31 mouse cellular contexts compared by ENCODE assay signal in the genomic region with DNA sequence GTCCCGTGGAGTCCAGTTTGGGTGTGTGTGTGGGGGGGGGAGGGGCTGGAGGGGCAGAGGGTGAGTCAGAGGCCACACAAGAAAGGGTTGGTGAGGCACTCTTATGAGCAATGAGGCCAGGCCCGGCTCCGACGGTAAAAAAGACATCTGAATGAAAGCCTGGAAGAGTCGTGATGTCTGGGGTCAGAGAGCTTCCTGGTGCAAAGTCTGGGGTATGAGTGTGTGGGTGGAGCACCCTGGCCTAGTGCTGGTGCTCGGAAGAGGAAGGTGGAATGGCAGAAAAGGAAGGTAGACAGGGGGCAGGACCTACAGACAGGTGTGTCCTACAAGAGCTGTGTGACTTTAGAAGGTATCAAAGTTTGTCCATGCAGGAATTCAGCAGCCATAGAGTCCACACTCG. TPM values are rescaled to one million over a fixed set of nuclear protein-coding genes. Genes with fewer than 3 reads are reported as not detected.
A peak's percentile ranks its signal among the peaks of the same experiment; 100 is the strongest.
DNase-seq lines count a peak whose midpoint lies in the region; ATAC-seq and TF ChIP-seq lines count a peak whose summit lies in the region.
"Had no signal": no experiment of that assay in that cellular context is flagged by ENCODE, and none has a peak within 500 bp of the region (broad histone marks: within the 10 kb centered on the region; RNA-seq: fewer than 3 reads in every experiment).

No protein-coding gene starts in this region.

- H3K9ac ChIP-seq in intestine, embryonic 16.5 days (ENCODE audit: low read depth, low read length), result no peak overlapping the region
- no peak overlapping the region for H3K9ac ChIP-seq in stomach, postnatal 0 days (ENCODE audit: low read length)
- no peak overlapping the region for H3K9ac ChIP-seq in forebrain, embryonic 11.5 days (ENCODE audit: low read length)
- H3K9ac ChIP-seq: forebrain, postnatal 0 days; heart, embryonic 13.5 days; hindbrain, embryonic 14.5 days had no signal

- H3K27ac ChIP-seq in kidney, adult 2 months (ENCODE audit: insufficient read depth, low read depth, low read length), result no peak overlapping the region
- H3K27ac ChIP-seq in intestine, embryonic 16.5 days (ENCODE audit: low read length), result peak overlapping the region; percentile 29
- peak overlapping the region; percentile 96 for H3K27ac ChIP-seq in small intestine, adult 2 months (ENCODE audit: insufficient read depth, low read depth, low read length)
- peak overlapping the region; percentile 46; the same call in 1 of the 2 replicates for H3K27ac ChIP-seq in stomach, postnatal 0 days (replicated peaks)
- H3K27ac ChIP-seq in forebrain, embryonic 11.5 days (ENCODE audit: low read depth, low read length), result no peak overlapping the region
- H3K27ac ChIP-seq: forebrain, embryonic 10.5 days; heart, adult 2 months; heart, embryonic 10.5 days; heart, embryonic 13.5 days; hindbrain, embryonic 14.5 days had no signal

- TF ChIP-seq POLR2A in kidney, adult 2 months (IDR thresholded peaks at IDR 0.05; ENCODE audit: low read depth, low read length), result no peak
- no peak for TF ChIP-seq POLR2A in small intestine, adult 2 months (IDR thresholded peaks at IDR 0.05; ENCODE audit: low read depth, low read length)

- DNase-seq in kidney, adult 2 months, result peak; percentile 13
- DNase-seq in kidney, adult 11 months, result no peak
- DNase-seq in stomach, postnatal 0 days (ENCODE audit: low spot score), result peak; percentile 69
- DNase-seq in ovary, postnatal 14 days (ENCODE audit: low spot score), result no peak
- no peak for DNase-seq in frontal cortex, postnatal 14 days (ENCODE audit: low spot score in 2 of 2)
- DNase-seq in forebrain, embryonic 11.5 days (ENCODE audit: low spot score), result no peak
- DNase-seq: adrenal gland, postnatal 10 days; adrenal gland, postnatal 36 days; B cell, adult 2 months; cerebellum, adult 18-20 months; cerebellum, adult 9-10 months; cerebellum, postnatal 14 days; forebrain, postnatal 0 days; gastrocnemius, postnatal 36 days; heart, adult 2 months; heart, postnatal 14 days; heart, postnatal 4 days had no signal

- H3K27me3 ChIP-seq in kidney, adult 2 months (replicated peaks; ENCODE audit: control insufficient read depth, insufficient read depth, low read length), result no peaks in the 10 kb centered on the region
- no peaks in the 10 kb centered on the region for H3K27me3 ChIP-seq in intestine, embryonic 16.5 days (replicated peaks; ENCODE audit: control insufficient read depth, insufficient read depth, low read length)
- H3K27me3 ChIP-seq in small intestine, adult 2 months (ENCODE audit: control insufficient read depth, insufficient read depth, low read length), result no peaks in the 10 kb centered on the region
- no peaks in the 10 kb centered on the region for H3K27me3 ChIP-seq in stomach, postnatal 0 days (ENCODE audit: control insufficient read depth, insufficient read depth, low read length)
- no peaks in the 10 kb centered on the region for H3K27me3 ChIP-seq in forebrain, embryonic 11.5 days (ENCODE audit: control insufficient read depth, insufficient read depth, low read length)
- H3K27me3 ChIP-seq: Patski had no signal

- peaks cover 12% of the 10 kb centered on the region for H3K4me1 ChIP-seq in kidney, adult 2 months (ENCODE audit: control insufficient read depth, insufficient read depth, low read length)
- peaks cover 8% of the 10 kb centered on the region; the same call in 1 of the 2 replicates for H3K4me1 ChIP-seq in intestine, embryonic 16.5 days (ENCODE audit: control insufficient read depth, insufficient read depth, low read length)
- H3K4me1 ChIP-seq in small intestine, adult 2 months (ENCODE audit: control insufficient read depth, insufficient read depth, insufficient read length, low read length), result peaks cover 16% of the 10 kb centered on the region
- no peaks in the 10 kb centered on the region for H3K4me1 ChIP-seq in stomach, postnatal 0 days (replicated peaks; ENCODE audit: control insufficient read depth, insufficient read depth)
- H3K4me1 ChIP-seq in forebrain, embryonic 11.5 days (replicated peaks; ENCODE audit: control insufficient read depth, insufficient read depth, low read length), result no peaks in the 10 kb centered on the region
- H3K4me1 ChIP-seq: forebrain, embryonic 10.5 days; heart, embryonic 10.5 days; heart, embryonic 13.5 days had no signal

- no peak overlapping the region for H3K4me3 ChIP-seq in kidney, adult 2 months (ENCODE audit: insufficient read depth, low read depth, low read length)
- H3K4me3 ChIP-seq in intestine, embryonic 16.5 days (ENCODE audit: low read length), result no peak overlapping the region
- no peak overlapping the region for H3K4me3 ChIP-seq in small intestine, adult 2 months (ENCODE audit: low read depth, low read length)
- H3K4me3 ChIP-seq in stomach, postnatal 0 days (ENCODE audit: low read depth, low read length), result no peak overlapping the region
- H3K4me3 ChIP-seq in forebrain, embryonic 11.5 days (ENCODE audit: low read depth, low read length), result no peak overlapping the region
- H3K4me3 ChIP-seq: forebrain, embryonic 10.5 days; heart, adult 2 months; heart, embryonic 10.5 days; heart, embryonic 13.5 days had no signal

- ATAC-seq in intestine, embryonic 16.5 days, result peak; percentile 87
- peak; percentile 81 for ATAC-seq in stomach, postnatal 0 days (ENCODE audit: low FRiP score, low TSS enrichment)
- no peak for ATAC-seq in forebrain, embryonic 11.5 days (replicated peaks; ENCODE audit: low FRiP score)
- ATAC-seq: forebrain, embryonic 14.5 days; forebrain, postnatal 0 days; Patski had no signal

- TF ChIP-seq CTCF in kidney, adult 2 months (conservative IDR thresholded peaks at IDR 0.05; ENCODE audit: insufficient read depth, insufficient read length, low read depth, low read length), result no peak
- TF ChIP-seq CTCF in small intestine, adult 2 months (IDR thresholded peaks at IDR 0.05; ENCODE audit: extremely low read depth, insufficient read length, insufficient replicate concordance, low read depth, low read length), result no peak
- peak; percentile 7; the same call in 1 of the 2 replicates for TF ChIP-seq CTCF in stomach, postnatal 0 days (IDR thresholded peaks at IDR 0.05; ENCODE audit: low read depth)

- no peak overlapping the region for H3K4me2 ChIP-seq in intestine, embryonic 16.5 days (ENCODE audit: low read depth, low read length)
- H3K4me2 ChIP-seq in stomach, postnatal 0 days (replicated peaks; ENCODE audit: low read depth), result no peak overlapping the region
- H3K4me2 ChIP-seq in forebrain, embryonic 11.5 days (ENCODE audit: low read depth, low read length, severe bottlenecking), result no peak overlapping the region
- H3K4me2 ChIP-seq: heart, embryonic 13.5 days; hindbrain, embryonic 14.5 days had no signal

- H3K9me3 ChIP-seq in intestine, embryonic 16.5 days (ENCODE audit: control insufficient read depth, low read length), result no peaks in the 10 kb centered on the region
- no peaks in the 10 kb centered on the region for H3K9me3 ChIP-seq in stomach, postnatal 0 days (ENCODE audit: control insufficient read depth, low read length)
- H3K9me3 ChIP-seq in forebrain, embryonic 11.5 days (ENCODE audit: control insufficient read depth, low read length), result no peaks in the 10 kb centered on the region
- H3K9me3 ChIP-seq: forebrain, embryonic 10.5 days; G1E; heart, embryonic 10.5 days; heart, embryonic 13.5 days had no signal

- 29% methylated on average over 7 of the region's 7 CpGs for WGBS in kidney, adult 2 months
- 37% methylated on average over 7 of the region's 7 CpGs for WGBS in intestine, embryonic 16.5 days
- 19% methylated on average over 7 of the region's 7 CpGs for WGBS in small intestine, adult 2 months
- 34% methylated on average over 7 of the region's 7 CpGs for WGBS in stomach, postnatal 0 days
- 80% methylated on average over 7 of the region's 7 CpGs for WGBS in forebrain, embryonic 11.5 days

- no peaks in the 10 kb centered on the region for H3K36me3 ChIP-seq in kidney, adult 2 months (ENCODE audit: control insufficient read depth, insufficient read depth, low read length)
- no peaks in the 10 kb centered on the region for H3K36me3 ChIP-seq in intestine, embryonic 16.5 days (ENCODE audit: control insufficient read depth, insufficient read depth, low read length)
- H3K36me3 ChIP-seq in small intestine, adult 2 months (ENCODE audit: control insufficient read depth, insufficient read depth, low read length), result no peaks in the 10 kb centered on the region
- H3K36me3 ChIP-seq in stomach, postnatal 0 days (ENCODE audit: control insufficient read depth, insufficient read depth, low read length), result no peaks in the 10 kb centered on the region
- H3K36me3 ChIP-seq in forebrain, embryonic 11.5 days (ENCODE audit: control insufficient read depth, insufficient read depth, low read length), result no peaks in the 10 kb centered on the region
- H3K36me3 ChIP-seq: forebrain, embryonic 10.5 days; G1E; heart, embryonic 10.5 days; heart, embryonic 13.5 days had no signal

- no peak for TF ChIP-seq EP300 in stomach, postnatal 0 days (optimal IDR thresholded peaks at IDR 0.05)

RNA-seq across cellular contexts. Expression of gene Krt20, which starts 20.9 kb away (rescaled TPM):
- polyA plus RNA-seq in kidney, adult 2 months (2012; rRNA removed), result 0.13 and 0.23 TPM in 2 replicates
- 101 and 110 TPM in 2 replicates for polyA plus RNA-seq in intestine, embryonic 16.5 days (2015; fragmentation: Nextera tagmentation; extraction: Ambion mirVana)
- polyA plus RNA-seq in small intestine, adult 2 months (2012; rRNA removed), result 292 and 951 TPM in 2 replicates
- polyA plus RNA-seq in stomach, postnatal 0 days (2015; fragmentation: Nextera tagmentation; extraction: Ambion mirVana), result 110 and 119 TPM in 2 replicates
- 0.51 and 0.59 TPM in 2 replicates for polyA plus RNA-seq in forebrain, embryonic 11.5 days (2014; fragmentation: Nextera tagmentation; extraction: Ambion mirVana)
- polyA plus RNA-seq: forebrain, embryonic 14.5 days; G1E; hindbrain, embryonic 14.5 days; Patski had no signal

RNA-seq across cellular contexts. Expression of gene Krt23, which starts 34.0 kb away (rescaled TPM):
- polyA plus RNA-seq in kidney, adult 2 months (2012; rRNA removed), result 2.7 and 3.5 TPM in 2 replicates
- 18.4 and 19.6 TPM in 2 replicates for polyA plus RNA-seq in intestine, embryonic 16.5 days (2015; fragmentation: Nextera tagmentation; extraction: Ambion mirVana)
- 4.4 and 7.4 TPM in 2 replicates for polyA plus RNA-seq in small intestine, adult 2 months (2012; rRNA removed)
- polyA plus RNA-seq in stomach, postnatal 0 days (2015; fragmentation: Nextera tagmentation; extraction: Ambion mirVana), result 204 and 221 TPM in 2 replicates
- polyA plus RNA-seq in forebrain, embryonic 11.5 days (2014; fragmentation: Nextera tagmentation; extraction: Ambion mirVana), result not detected in 2 replicates
- polyA plus RNA-seq: embryonic facial prominence, embryonic 11.5 days; frontal cortex, adult 2 months; G1E; hindbrain, embryonic 11.5 days had no signal

RNA-seq across cellular contexts. Expression of gene Krt12, which starts 36.8 kb away (rescaled TPM):
- polyA plus RNA-seq in kidney, adult 2 months (2012; rRNA removed), result not detected in 2 replicates
- not detected in 2 replicates for polyA plus RNA-seq in intestine, embryonic 16.5 days (2015; fragmentation: Nextera tagmentation; extraction: Ambion mirVana)
- polyA plus RNA-seq in small intestine, adult 2 months (2012; rRNA removed), result 0.48 and 9.5 TPM in 2 replicates
- polyA plus RNA-seq in stomach, postnatal 0 days (2015; fragmentation: Nextera tagmentation; extraction: Ambion mirVana), result 0.16 and 0.21 TPM in 2 replicates
- polyA plus RNA-seq in forebrain, embryonic 11.5 days (2014; fragmentation: Nextera tagmentation; extraction: Ambion mirVana), result 0.09 TPM in 1 of 2 replicates, not detected in the other
- polyA plus RNA-seq: embryonic facial prominence, embryonic 11.5 days; embryonic facial prominence, embryonic 14.5 days; forebrain, embryonic 10.5 days; G1E; heart, adult 2 months; heart, embryonic 10.5 days; heart, embryonic 13.5 days; heart, embryonic 16.5 days; hindbrain, embryonic 11.5 days; hindbrain, embryonic 14.5 days; Patski had no signal

Comparison
In these comparisons a context has a peak if more than half of its experiments do, and no peak if none do; other contexts are left out.
1. DNase-seq: peak in kidney, adult 2 months (single experiment) and stomach, postnatal 0 days (single experiment); none in kidney, adult 11 months (single experiment), ovary, postnatal 14 days (single experiment), frontal cortex, postnatal 14 days (0 of 2) and forebrain, embryonic 11.5 days (single experiment).
2. H3K27ac ChIP-seq: peak in intestine, embryonic 16.5 days (single experiment), small intestine, adult 2 months (single experiment) and stomach, postnatal 0 days (single experiment); none in kidney, adult 2 months (single experiment) and forebrain, embryonic 11.5 days (single experiment).
3. RNA of gene Krt20, which starts 20.9 kb away (polyA plus RNA-seq): 292 to 951 TPM in small intestine, adult 2 months, 110 to 119 TPM in stomach, postnatal 0 days and 101 to 110 TPM in intestine, embryonic 16.5 days; 0.51 to 0.59 TPM in forebrain, embryonic 11.5 days and 0.13 to 0.23 TPM in kidney, adult 2 months; every median in the first group is over 10 times any median in the second.